Mouse (Mus musculus) R1 (cell line): ENCODE measurements around the gene Krtap7-1.
A peak's percentile ranks its signal among the peaks of the same experiment; 100 is the strongest.

ENCODE experiments used
- DNase-seq: peaks from one replicate; pipeline ENCODE4 v3.0.0-alpha.2; 2018; ENCODE audit warnings: low read depth, low spot score

Gene Krtap7-1

DNA sequence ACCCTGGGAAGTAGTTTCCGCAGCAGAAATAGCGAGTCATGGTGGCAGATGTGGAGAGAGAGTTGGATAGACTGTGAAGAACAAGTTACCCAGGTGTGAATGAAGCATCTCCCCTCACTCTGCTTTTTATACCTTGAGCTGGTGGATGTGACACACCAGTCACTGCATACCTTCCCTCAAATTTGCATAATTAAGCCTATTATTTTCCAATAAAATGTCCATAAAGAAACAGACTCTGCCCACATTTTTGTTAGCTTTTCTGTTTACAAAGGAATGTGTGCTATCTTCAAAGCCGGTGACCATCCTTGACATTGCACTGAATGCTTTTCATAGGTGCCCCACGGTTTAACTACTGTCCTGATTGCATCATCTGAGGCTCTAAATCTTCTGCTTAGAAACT is at the start of gene Krtap7-1:
TSS of gene Krtap7-1 (minus strand) at position 101 of the 400 bp plus-strand sequence.
- DNase-seq, result no peak

- DNase-seq, result no peak
Observed at GRCm38 (mm10) chr16:89550298-89550697, 42.2 kb upstream of the Krtap7-1 start.

- no peak for DNase-seq
Observed at GRCm38 (mm10) chr16:89538031-89538484, 29.9 kb upstream of the Krtap7-1 start.

DNA sequence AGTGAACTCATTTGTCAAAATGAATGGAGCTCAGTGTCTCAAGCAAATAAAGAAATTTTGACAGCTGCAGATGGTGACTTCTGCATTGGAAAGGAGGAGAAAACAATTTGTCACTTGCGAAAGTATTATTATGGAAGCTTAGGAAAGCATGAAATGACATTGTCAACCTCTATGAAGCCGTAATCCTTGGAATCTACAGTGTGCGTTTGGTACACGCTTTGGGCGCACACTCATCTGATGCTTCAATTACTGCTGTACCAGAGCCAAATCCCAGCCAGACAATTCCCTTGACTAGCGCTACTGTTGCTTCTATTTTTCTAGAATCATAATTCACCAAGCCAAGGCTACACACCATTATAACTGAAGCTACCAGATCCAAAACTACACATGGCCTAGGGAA is 29.2 kb upstream of the Krtap7-1 start:
- DNase-seq, result no peak

DNA sequence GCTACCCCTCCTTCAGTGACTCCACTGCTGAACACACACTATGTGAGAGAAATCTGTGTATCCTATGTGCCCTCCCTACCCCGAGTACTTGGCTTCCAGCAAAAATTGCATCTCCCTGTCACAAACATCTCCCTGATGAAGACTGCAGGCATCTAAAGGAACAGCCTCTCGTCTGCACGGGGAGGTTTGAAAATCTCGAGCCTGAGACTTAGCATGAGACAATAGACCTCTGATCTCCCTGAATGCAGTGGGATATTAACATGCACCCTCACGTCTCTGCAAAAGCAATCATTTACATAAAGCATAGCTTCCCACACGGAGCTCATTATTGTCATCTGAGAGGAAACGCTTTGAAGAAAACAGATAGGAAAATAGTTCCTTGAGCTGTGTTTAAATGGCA is 22.4 kb upstream of the Krtap7-1 start:
- DNase-seq, result no peak

DNA sequence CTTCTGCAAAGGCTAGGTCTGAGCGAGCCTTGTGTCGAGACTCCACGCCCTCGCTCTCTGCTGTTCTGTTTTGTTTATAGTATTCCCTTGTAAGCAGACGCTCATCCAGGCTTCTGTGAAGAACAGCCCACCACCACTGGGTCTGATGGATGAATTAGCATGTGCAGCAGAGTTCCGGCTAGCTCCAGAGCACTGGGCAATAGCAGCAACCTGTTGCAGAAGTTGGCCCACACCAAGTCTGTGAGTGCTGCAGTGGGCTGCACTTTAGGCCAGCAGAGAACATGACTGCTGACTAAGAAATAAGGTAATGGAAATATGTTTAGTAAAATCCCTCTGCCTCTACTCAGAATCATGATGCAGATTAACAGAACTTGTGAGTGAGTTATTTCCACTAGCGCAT is 21.7 kb upstream of the Krtap7-1 start:
- no peak for DNase-seq

- no peak for DNase-seq
Observed at GRCm38 (mm10) chr16:89528380-89528779, 20.3 kb upstream of the Krtap7-1 start.

- DNase-seq, result no peak
Observed at GRCm38 (mm10) chr16:89520996-89521395, 12.9 kb upstream of the Krtap7-1 start.

- no peak for DNase-seq
Observed at GRCm38 (mm10) chr16:89520555-89520954, 12.4 kb upstream of the Krtap7-1 start.

GRCm38 (mm10) chr16:89520091-89520490 is 12.0 kb upstream of the Krtap7-1 start:
- no peak for DNase-seq

DNA sequence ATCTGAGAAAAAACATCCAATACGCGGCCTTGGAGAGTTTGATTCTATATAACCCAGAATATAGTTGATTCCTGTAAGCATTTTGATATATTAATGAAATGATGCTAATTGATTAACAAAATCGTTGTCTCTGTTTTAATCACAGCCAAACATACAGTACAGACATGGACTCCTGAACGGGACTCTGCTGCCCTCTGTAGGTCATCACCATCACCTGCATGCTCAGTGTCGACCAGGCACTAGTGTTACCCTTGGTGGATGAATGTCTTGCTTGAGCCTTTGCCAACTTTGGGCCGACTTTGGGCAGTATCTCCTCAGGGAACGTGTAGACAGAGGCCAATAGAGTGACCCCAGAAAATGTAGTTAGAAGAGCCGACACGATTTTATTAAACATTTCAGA is 9.5 kb upstream of the Krtap7-1 start:
- DNase-seq, result peak; percentile 59

DNA sequence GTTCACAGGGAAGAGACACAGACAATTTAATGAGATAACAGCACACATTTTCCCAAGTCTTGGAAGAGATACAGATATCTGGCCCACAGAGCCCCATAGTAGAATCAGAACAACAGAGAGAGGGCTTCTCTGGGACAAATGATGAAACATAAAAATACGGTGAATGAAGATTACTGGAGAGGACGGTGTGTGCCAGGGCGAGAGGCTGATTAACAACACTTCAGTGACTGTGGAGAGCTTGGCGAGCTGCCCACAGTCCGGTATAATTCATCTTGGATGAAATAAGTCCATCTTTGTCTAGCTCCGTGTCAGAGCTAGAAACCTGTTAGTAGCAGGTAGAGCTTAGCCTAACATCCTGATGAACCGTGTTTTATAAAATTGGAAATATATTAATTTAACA is 5.3 kb upstream of the Krtap7-1 start:
- no peak for DNase-seq

DNA sequence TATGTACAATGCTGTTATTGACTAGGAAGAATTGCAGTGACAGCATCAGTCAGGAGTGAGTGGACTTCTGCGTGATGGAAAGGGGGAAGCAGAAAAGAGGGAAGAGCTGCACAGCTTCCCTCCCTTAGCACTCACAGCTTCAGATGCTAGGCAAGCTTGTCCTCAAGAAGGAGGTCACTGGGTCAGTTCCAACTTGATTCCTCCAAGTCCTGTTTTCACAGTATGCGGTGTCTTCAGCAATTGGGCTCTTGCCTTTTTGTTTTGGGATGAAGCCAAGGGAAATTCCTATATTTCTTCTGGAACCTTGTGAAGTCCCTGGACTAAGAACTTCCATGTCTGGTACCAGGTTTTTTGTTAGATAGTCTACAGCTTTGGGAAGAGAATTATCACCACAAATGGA is 4.6 kb downstream of the Krtap7-1 start:
- no peak for DNase-seq

- DNase-seq, result no peak
Observed at GRCm38 (mm10) chr16:89501870-89502269, 6.3 kb downstream of the Krtap7-1 start.

GRCm38 (mm10) chr16:89497002-89497401 is 11.1 kb downstream of the Krtap7-1 start:
- no peak for DNase-seq

GRCm38 (mm10) chr16:89495394-89496153 is 12.5 kb downstream of the Krtap7-1 start:
- DNase-seq, result no peak

- no peak for DNase-seq
Observed at GRCm38 (mm10) chr16:89487852-89488251, 20.3 kb downstream of the Krtap7-1 start, which contains the start of gene Krtap8-1. Gene Krtap8-1 (minus strand): TSS chr16:89487952.

GRCm38 (mm10) chr16:89477679-89478314 is 30.3 kb downstream of the Krtap7-1 start:
- no peak for DNase-seq

DNA sequence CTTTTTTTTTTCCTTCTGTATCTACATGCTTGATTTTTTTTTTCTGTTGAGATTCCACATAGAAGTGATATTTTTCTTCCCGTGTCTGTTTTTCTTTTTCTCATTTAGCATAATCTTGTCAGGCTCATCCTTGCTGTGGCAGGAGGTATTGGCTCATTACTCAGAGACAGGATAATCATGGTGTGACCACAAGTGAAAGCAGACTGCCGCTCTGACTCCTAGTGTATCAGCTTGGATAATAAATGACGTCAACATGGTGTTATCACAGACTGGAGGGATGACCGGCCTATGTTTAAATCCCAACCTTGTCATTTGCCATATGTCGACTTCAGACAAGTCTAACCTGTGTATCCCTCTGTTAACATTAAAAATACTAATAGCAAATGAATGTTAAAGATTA is 46.9 kb downstream of the Krtap7-1 start:
- no peak for DNase-seq
